Mouse (Mus musculus) olfactory bulb, adult 2 months (tissue): ENCODE measurements around the gene Ppt2. TPM values are rescaled to one million over a fixed set of nuclear protein-coding genes. Genes with fewer than 3 reads are reported as not detected.
A peak's percentile ranks its signal among the peaks of the same experiment; 100 is the strongest.

ENCODE experiments used
- H3K27ac ChIP-seq: fragments of 200-500 bp; 2 replicates; pipeline ENCODE4 v1.5.1; 2012; ENCODE audit warnings: low read depth, low read length; ENCODE audit not compliant: insufficient read depth
- H3K4me1 ChIP-seq: fragments of 200-500 bp; 2 replicates; pipeline ENCODE4 v1.6.1; 2012; ENCODE audit warnings: low read length; ENCODE audit not compliant: control insufficient read depth, insufficient read depth
- H3K4me3 ChIP-seq: fragments of 200-500 bp; 2 replicates; pipeline ENCODE4 v1.5.1; 2012; ENCODE audit warnings: mild to moderate bottlenecking, low read depth, low read length, moderate library complexity; ENCODE audit not compliant: insufficient read depth
- CTCF ChIP-seq: fragments of 200-500 bp; IDR thresholded peaks from 2 replicates; pipeline ENCODE4 v1.5.1; 2012; ENCODE audit warnings: low read depth, mild to moderate bottlenecking, low read length, moderate library complexity; ENCODE audit not compliant: insufficient read depth
- POLR2A ChIP-seq: fragments of 200-500 bp; IDR thresholded peaks from 2 replicates; pipeline ENCODE4 v1.6.1; 2012; ENCODE audit warnings: mild to moderate bottlenecking, low read depth, low read length, moderate library complexity; ENCODE audit not compliant: insufficient read depth
- WGBS: fragments of 180-500 bp; shearing (Covaris S2); methylation state at CpG from one replicate; pipeline ENCODE4 v1.1.7; 2018; 5-methylcytosine and 5-hydroxymethylcytosine counted together
- polyA plus RNA-seq: library from polyadenylated mRNA; stranded (reverse); fragments of >200 nt; gene quantifications from 2 replicates; pipeline ENCODE4 v1.2.4, GENCODE M21; 2012; ENCODE audit warnings: low replicate concordance; ENCODE audit not compliant: missing spikeins, insufficient read depth, insufficient read length

The Ppt2 gene
- polyA plus RNA-seq, 1 experiment = not detected

- H3K4me3 ChIP-seq = peak overlapping the region; percentile 89
- H3K4me1 ChIP-seq = peaks cover 39% of the 10 kb centered on the region
- TF ChIP-seq POLR2A (no peak), CTCF (no peak)
- peak overlapping the region; percentile 62; the same call in 1 of the 2 replicates for H3K27ac ChIP-seq
- WGBS = 3% methylated on average over 48 of the region's 48 CpGs
Measured at GRCm38 (mm10) chr17:34630761-34631301, 2.5 kb upstream of the Ppt2 start.

GRCm38 (mm10) chr17:34629796-34630603, 1.7 kb upstream of the Ppt2 start:
- peaks cover 43% of the 10 kb centered on the region for H3K4me1 ChIP-seq
- H3K27ac ChIP-seq = peak overlapping the region; percentile 50
- 13% methylated on average over 12 of the region's 12 CpGs for WGBS
- peak overlapping the region; percentile 89 for H3K4me3 ChIP-seq
- TF ChIP-seq POLR2A (no peak), CTCF (no peak)

GRCm38 (mm10) chr17:34629221-34629751, 976 bp upstream of the Ppt2 start, which contains the start of gene Prrt1:
TSS of gene Prrt1 (plus strand) at chr17:34629533.
- peaks cover 43% of the 10 kb centered on the region for H3K4me1 ChIP-seq

GRCm38 (mm10) chr17:34628644-34628967, 296 bp upstream of the Ppt2 start:
- H3K27ac ChIP-seq = peak overlapping the region; percentile 99
- TF ChIP-seq POLR2A = no peak
- TF ChIP-seq CTCF = no peak
- H3K4me3 ChIP-seq = peak overlapping the region; percentile 89
- WGBS = 11% methylated on average over 5 of the region's 5 CpGs
- peaks cover 42% of the 10 kb centered on the region for H3K4me1 ChIP-seq

More at GRCm38 (mm10) chr17:34629221-34629751, 976 bp upstream of the Ppt2 start, which contains the start of gene Prrt1:
- TF ChIP-seq POLR2A (0 out of 2 replicates have a peak, but pooled peaks have one; percentile 14), CTCF (no peak)
- H3K27ac ChIP-seq = peak within 1 kb of the TSS; percentile 99
- WGBS = 1% methylated on average over 16 of the region's 16 CpGs
- peak within 1 kb of the TSS; percentile 89 for H3K4me3 ChIP-seq

- no peak; the same call in none of the 2 replicates for TF ChIP-seq POLR2A
- 0 out of 2 replicates have a peak, but pooled peaks have one; percentile 2 for TF ChIP-seq CTCF
- WGBS = under 1% methylated on average over 45 of the region's 45 CpGs
- Histone ChIP-seq H3K4me3 (peak overlapping the region; percentile 89), H3K27ac (peak overlapping the region; percentile 99), H3K4me1 (peaks cover 34% of the 10 kb centered on the region)
Measured at GRCm38 (mm10) chr17:34627093-34627942, 992 bp downstream of the Ppt2 start.

- peaks cover 29% of the 10 kb centered on the region for H3K4me1 ChIP-seq
- H3K4me3 ChIP-seq = peak overlapping the region; percentile 89
- TF ChIP-seq CTCF (0 out of 2 replicates have a peak, but pooled peaks have one; percentile 3), POLR2A (no peak)
- peak overlapping the region; percentile 89 for H3K27ac ChIP-seq
- 0% methylated on average over 18 of the region's 18 CpGs for WGBS
Measured at GRCm38 (mm10) chr17:34626773-34627092, 1.6 kb downstream of the Ppt2 start.

GRCm38 (mm10) chr17:34626062-34626772, 2.1 kb downstream of the Ppt2 start:
- TF ChIP-seq POLR2A = no peak
- TF ChIP-seq CTCF = no peak
- Histone ChIP-seq H3K4me1 (peaks cover 24% of the 10 kb centered on the region), H3K27ac (peak overlapping the region; percentile 89; the same call in 1 of the 2 replicates)

GRCm38 (mm10) chr17:34624981-34625380, 3.3 kb downstream of the Ppt2 start:
- TF ChIP-seq CTCF = no peak
- TF ChIP-seq POLR2A = no peak
- H3K27ac ChIP-seq = no peak overlapping the region
- WGBS = 95% methylated on average over 3 of the region's 3 CpGs
- peaks cover 20% of the 10 kb centered on the region for H3K4me1 ChIP-seq
- no peak overlapping the region for H3K4me3 ChIP-seq

More at GRCm38 (mm10) chr17:34626062-34626772, 2.1 kb downstream of the Ppt2 start:
- 43% methylated on average over 16 of the region's 16 CpGs for WGBS
- H3K4me3 ChIP-seq = peak overlapping the region; percentile 89
